Mouse (Mus musculus): ENCODE measurements around the gene Slc17a9. TPM values are rescaled to one million over a fixed set of nuclear protein-coding genes. Genes with fewer than 3 reads are reported as not detected.
A peak's percentile ranks its signal among the peaks of the same experiment; 100 is the strongest.

Gene Slc17a9
- polyA plus RNA-seq (2012; rRNA removed) (3.4 and 5.9 TPM in 2 replicates), polyA plus RNA-seq (2014; fragmentation: Nextera tagmentation; extraction: Ambion mirVana) (1.7 and 2.2 TPM in 2 replicates)

- 0 out of 2 replicates have a peak within 1 kb of the TSS, but pooled peaks have one; percentile 12 for H3K9ac ChIP-seq (ENCODE audit: low read depth, low read length, severe bottlenecking)
- no peak within 1 kb of the TSS for H3K27ac ChIP-seq (replicated peaks; ENCODE audit: low read depth, low read length)
- peaks cover 29% of the 10 kb centered on the region for H3K36me3 ChIP-seq (ENCODE audit: control insufficient read depth, insufficient read depth, low read length)
- DNase-seq (ENCODE audit: low spot score): no peak
- H3K4me3 ChIP-seq (replicated peaks; ENCODE audit: low read length): peak within 1 kb of the TSS; percentile 7; the same call in 1 of the 2 replicates
- H3K9me3 ChIP-seq (ENCODE audit: control insufficient read depth, low read length): no peaks in the 10 kb centered on the region
- WGBS: 4% methylated on average over 18 of the region's 18 CpGs
- ATAC-seq (ENCODE audit: low FRiP score, low read depth): peak; percentile 64
- H3K4me2 ChIP-seq (replicated peaks; ENCODE audit: low read depth, low read length, severe bottlenecking): peak within 1 kb of the TSS; percentile 18; the same call in 1 of the 2 replicates
- H3K27me3 ChIP-seq (ENCODE audit: control insufficient read depth, insufficient read depth, low read length): no peaks in the 10 kb centered on the region
- peaks cover 5% of the 10 kb centered on the region; the same call in 1 of the 2 replicates for H3K4me1 ChIP-seq (ENCODE audit: control insufficient read depth, insufficient read depth, low read length)
- TF ChIP-seq POLR2A (IDR thresholded peaks at IDR 0.05; ENCODE audit: borderline replicate concordance, extremely low read depth, insufficient read depth, insufficient read length): no peak
These were observed at the start of gene Slc17a9 for GRCm38 (mm10) chr2:180724585-180725413. Slc17a9 (plus strand) TSS chr2:180725263.

GRCm38 (mm10) chr2:180676706-180677105 lies 48.4 kb upstream of the Slc17a9 start:
- H3K27ac ChIP-seq (replicated peaks; ENCODE audit: low read depth, low read length): no peak overlapping the region
- H3K4me3 ChIP-seq (replicated peaks; ENCODE audit: low read length): no peak overlapping the region
- TF ChIP-seq POLR2A (IDR thresholded peaks at IDR 0.05; ENCODE audit: borderline replicate concordance, extremely low read depth, insufficient read depth, insufficient read length): no peak
- no peak overlapping the region for H3K4me2 ChIP-seq (replicated peaks; ENCODE audit: low read depth, low read length, severe bottlenecking)
- 99% methylated on average over 2 of the region's 2 CpGs for WGBS
- H3K9ac ChIP-seq (ENCODE audit: low read depth, low read length, severe bottlenecking): no peak overlapping the region
- DNase-seq (ENCODE audit: low spot score): no peak
- H3K9me3 ChIP-seq (ENCODE audit: control insufficient read depth, low read length): no peaks in the 10 kb centered on the region
- H3K4me1 ChIP-seq (ENCODE audit: control insufficient read depth, insufficient read depth, low read length): no peaks in the 10 kb centered on the region
- no peaks in the 10 kb centered on the region for H3K27me3 ChIP-seq (ENCODE audit: control insufficient read depth, insufficient read depth, low read length)
- ATAC-seq (ENCODE audit: low FRiP score, low read depth): no peak
- peaks cover 57% of the 10 kb centered on the region for H3K36me3 ChIP-seq (ENCODE audit: control insufficient read depth, insufficient read depth, low read length)

- ATAC-seq (ENCODE audit: low FRiP score, low read depth) (peak; percentile 66), DNase-seq (ENCODE audit: low spot score) (peak; percentile 42)
- 25% methylated on average over 4 of the region's 4 CpGs for WGBS
- TF ChIP-seq POLR2A (IDR thresholded peaks at IDR 0.05; ENCODE audit: borderline replicate concordance, extremely low read depth, insufficient read depth, insufficient read length): no peak
- Histone ChIP-seq H3K27me3 (ENCODE audit: control insufficient read depth, insufficient read depth, low read length) (no peaks in the 10 kb centered on the region), H3K9me3 (ENCODE audit: control insufficient read depth, low read length) (no peaks in the 10 kb centered on the region), H3K9ac (ENCODE audit: low read depth, low read length, severe bottlenecking) (no peak overlapping the region), H3K36me3 (ENCODE audit: control insufficient read depth, insufficient read depth, low read length) (peaks cover 56% of the 10 kb centered on the region), H3K4me1 (ENCODE audit: control insufficient read depth, insufficient read depth, low read length) (no peaks in the 10 kb centered on the region), H3K4me2 (replicated peaks; ENCODE audit: low read depth, low read length, severe bottlenecking) (no peak overlapping the region), H3K4me3 (replicated peaks; ENCODE audit: low read length) (no peak overlapping the region), H3K27ac (replicated peaks; ENCODE audit: low read depth, low read length) (no peak overlapping the region)
These were observed 46.4 kb upstream of the Slc17a9 start for GRCm38 (mm10) chr2:180678609-180679140.

DNA sequence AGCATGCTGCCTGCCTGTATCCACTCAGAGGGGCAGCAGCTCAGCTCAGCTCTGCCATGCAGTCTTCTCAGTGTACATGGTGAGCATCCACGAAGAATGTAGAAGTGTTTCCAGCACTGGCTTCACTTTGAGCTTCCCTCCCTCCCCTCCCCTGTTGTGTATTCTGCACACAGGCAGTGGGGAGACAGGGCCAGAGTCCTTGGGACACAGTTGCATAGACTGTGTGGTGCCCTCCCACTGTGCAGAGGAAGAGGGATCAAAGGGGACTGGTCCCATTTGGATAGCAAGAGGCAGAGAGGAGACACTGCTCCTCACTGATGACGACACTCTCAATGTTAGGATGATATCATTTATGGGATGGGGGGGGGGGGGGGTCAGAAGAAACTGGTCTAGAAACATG lies 43.8 kb upstream of the Slc17a9 start:
- DNase-seq (ENCODE audit: low spot score): no peak
- no peak overlapping the region for H3K27ac ChIP-seq (replicated peaks; ENCODE audit: low read depth, low read length)
- 68% methylated on average over 2 of the region's 2 CpGs for WGBS
- no peak overlapping the region for H3K4me2 ChIP-seq (replicated peaks; ENCODE audit: low read depth, low read length, severe bottlenecking)
- H3K4me3 ChIP-seq (replicated peaks; ENCODE audit: low read length): no peak overlapping the region
- no peaks in the 10 kb centered on the region for H3K27me3 ChIP-seq (ENCODE audit: control insufficient read depth, insufficient read depth, low read length)
- ATAC-seq (ENCODE audit: low FRiP score, low read depth): no peak
- H3K9me3 ChIP-seq (ENCODE audit: control insufficient read depth, low read length): no peaks in the 10 kb centered on the region
- no peak overlapping the region for H3K9ac ChIP-seq (ENCODE audit: low read depth, low read length, severe bottlenecking)
- TF ChIP-seq POLR2A (IDR thresholded peaks at IDR 0.05; ENCODE audit: borderline replicate concordance, extremely low read depth, insufficient read depth, insufficient read length): no peak
- H3K4me1 ChIP-seq (ENCODE audit: control insufficient read depth, insufficient read depth, low read length): no peaks in the 10 kb centered on the region
- peaks cover 66% of the 10 kb centered on the region for H3K36me3 ChIP-seq (ENCODE audit: control insufficient read depth, insufficient read depth, low read length)

GRCm38 (mm10) chr2:180683524-180683923 lies 41.5 kb upstream of the Slc17a9 start:
- TF ChIP-seq POLR2A (IDR thresholded peaks at IDR 0.05; ENCODE audit: borderline replicate concordance, extremely low read depth, insufficient read depth, insufficient read length): no peak
- no peaks in the 10 kb centered on the region for H3K9me3 ChIP-seq (ENCODE audit: control insufficient read depth, low read length)
- H3K27me3 ChIP-seq (ENCODE audit: control insufficient read depth, insufficient read depth, low read length): no peaks in the 10 kb centered on the region
- H3K4me2 ChIP-seq (replicated peaks; ENCODE audit: low read depth, low read length, severe bottlenecking): no peak overlapping the region
- H3K27ac ChIP-seq (replicated peaks; ENCODE audit: low read depth, low read length): no peak overlapping the region
- no peaks in the 10 kb centered on the region for H3K4me1 ChIP-seq (ENCODE audit: control insufficient read depth, insufficient read depth, low read length)
- no peak overlapping the region for H3K4me3 ChIP-seq (replicated peaks; ENCODE audit: low read length)
- peaks cover 89% of the 10 kb centered on the region for H3K36me3 ChIP-seq (ENCODE audit: control insufficient read depth, insufficient read depth, low read length)
- no peak overlapping the region for H3K9ac ChIP-seq (ENCODE audit: low read depth, low read length, severe bottlenecking)
- ATAC-seq (ENCODE audit: low FRiP score, low read depth): no peak
- WGBS: 100% methylated on average over 2 of the region's 2 CpGs
- no peak for DNase-seq (ENCODE audit: low spot score)

Measured in limb, embryonic 14.5 days (tissue).